Mouse (Mus musculus) liver, embryonic 13.5 days (tissue): ENCODE measurements around the gene Acot7. TPM values are rescaled to one million over a fixed set of nuclear protein-coding genes. Genes with fewer than 3 reads are reported as not detected.

Experiments
- ATAC-seq: fragments of 200-750 bp; cut with Nextera tagmentation; 2 replicates; pipeline ENCODE4 v1.8.0; 2017; ENCODE audit warnings: low read depth, mild to moderate bottlenecking, moderate number of reproducible peaks, moderate library complexity
- DNase-seq: peaks from one replicate; pipeline ENCODE4 v3.0.0; 2022
- H3K27ac ChIP-seq: fragments of 300-500 bp; sonication (generic); 2 replicates; pipeline ENCODE4 v1.5.1; 2015; ENCODE audit warnings: moderate library complexity, mild to moderate bottlenecking, inconsistent platforms
- H3K27me3 ChIP-seq: fragments of 300-500 bp; sonication (generic); 2 replicates; pipeline ENCODE4 v1.6.1; 2015; ENCODE audit warnings: mild to moderate bottlenecking, inconsistent platforms
- H3K36me3 ChIP-seq: fragments of 300-500 bp; sonication (generic); 2 replicates; pipeline ENCODE4 v1.6.1; 2015; ENCODE audit warnings: mild to moderate bottlenecking, inconsistent platforms
- H3K4me1 ChIP-seq: fragments of 300-500 bp; sonication (generic); replicated peaks from 2 replicates; pipeline ENCODE4 v1.6.1; 2015; ENCODE audit warnings: inconsistent platforms
- H3K4me2 ChIP-seq: fragments of 300-500 bp; sonication (generic); 2 replicates; pipeline ENCODE4 v1.6.1; 2015; ENCODE audit warnings: inconsistent platforms, mild to moderate bottlenecking, moderate library complexity
- H3K4me3 ChIP-seq: fragments of 300-500 bp; sonication (generic); replicated peaks from 2 replicates; pipeline ENCODE4 v1.5.1; 2015; ENCODE audit warnings: mild to moderate bottlenecking, inconsistent platforms
- H3K9ac ChIP-seq: fragments of 300-500 bp; sonication (generic); 2 replicates; pipeline ENCODE4 v1.6.1; 2015; ENCODE audit warnings: mild to moderate bottlenecking, inconsistent platforms
- H3K9me3 ChIP-seq: fragments of 300-500 bp; sonication (generic); replicated peaks from 2 replicates; pipeline ENCODE4 v1.6.1; 2016; ENCODE audit warnings: inconsistent platforms
- WGBS: fragments of 180-500 bp; shearing (Covaris S2); methylation state at CpG from one replicate; pipeline ENCODE4 v1.1.7; 2015; ENCODE audit not compliant: insufficient replicate concordance; 5-methylcytosine and 5-hydroxymethylcytosine counted together
- polyA plus RNA-seq: library from polyadenylated mRNA; unstranded; fragments of >200 nt; fragmentation: Nextera tagmentation; extraction: Ambion mirVana; gene quantifications from 2 replicates; pipeline ENCODE4 v1.2.1, GENCODE M21; 2015

The Acot7 gene
- polyA plus RNA-seq, 1 experiment from 2014 or later = 24.8 TPM

DNA sequence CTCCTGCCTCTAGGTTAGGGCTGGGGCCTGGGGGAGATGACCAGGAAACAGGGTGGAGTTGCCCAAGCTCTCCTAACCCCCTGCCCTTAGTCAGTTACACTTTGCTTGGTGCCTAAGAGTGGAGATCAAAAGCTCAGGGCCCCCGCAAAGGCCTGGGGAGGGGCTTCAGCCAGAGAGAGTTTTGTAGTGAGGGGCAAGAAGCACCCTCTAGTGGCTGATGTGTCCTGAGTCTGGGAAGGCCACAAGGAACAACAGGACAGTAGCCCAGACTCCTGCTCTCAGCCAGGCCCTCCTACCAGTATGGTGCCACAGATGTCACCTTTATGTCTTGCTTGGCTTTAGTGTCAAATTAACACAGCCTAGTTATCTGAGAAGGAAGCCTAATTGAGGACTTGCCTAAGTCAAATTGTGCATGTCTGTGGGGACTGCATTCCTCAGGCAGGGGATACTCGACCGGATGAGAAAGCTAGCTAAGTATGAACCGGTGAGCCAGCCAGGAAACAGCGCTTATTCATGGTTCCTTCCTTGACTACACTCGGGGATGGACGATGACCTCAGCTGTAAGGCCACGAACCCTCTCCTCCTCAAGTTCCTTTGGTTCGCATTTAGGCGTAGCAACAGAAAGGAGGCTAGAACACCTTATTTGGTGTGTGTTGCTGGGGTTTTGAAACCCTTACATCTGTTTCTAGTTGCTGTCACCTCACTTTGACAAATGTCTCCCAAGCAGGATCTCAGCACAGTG lies 116.4 kb downstream of the Acot7 start:
- Histone ChIP-seq H3K4me3 (no peak overlapping the region), H3K4me1 (peaks cover 34% of the 10 kb centered on the region), H3K36me3 (no peaks in the 10 kb centered on the region), H3K4me2 (no peak overlapping the region), H3K27me3 (peaks cover 49% of the 10 kb centered on the region), H3K9me3 (no peaks in the 10 kb centered on the region), H3K27ac (no peak overlapping the region), H3K9ac (no peak overlapping the region)
- DNase-seq = no peak
- WGBS = 43% methylated on average over 10 of the region's 10 CpGs
- ATAC-seq = no peak

DNA sequence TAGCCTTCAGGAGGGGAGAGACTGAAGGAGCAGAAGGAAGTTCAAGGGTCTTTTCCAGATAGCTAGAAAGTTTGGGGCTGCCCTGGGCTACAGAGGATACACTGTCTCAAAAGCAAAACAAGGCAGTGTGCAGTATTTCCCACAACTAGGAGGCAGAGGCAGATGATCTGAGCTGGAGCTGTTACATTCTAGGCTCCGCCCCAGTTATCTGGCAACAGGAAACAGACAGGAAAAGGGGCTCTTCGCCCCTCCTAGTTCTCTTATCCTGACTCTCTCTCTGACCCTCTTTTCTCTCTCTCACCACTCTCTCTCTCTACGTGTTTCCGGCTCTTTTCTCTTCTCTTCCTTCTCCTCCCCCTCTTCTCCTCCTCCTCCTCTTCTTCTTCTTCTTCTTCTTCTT lies 118.0 kb downstream of the Acot7 start:
- no peaks in the 10 kb centered on the region for H3K9me3 ChIP-seq
- peak overlapping the region; percentile 25 for H3K4me3 ChIP-seq
- H3K4me1 ChIP-seq = peaks cover 34% of the 10 kb centered on the region
- H3K9ac ChIP-seq = peak overlapping the region; percentile 33
- peak overlapping the region; percentile 79 for H3K4me2 ChIP-seq
- H3K36me3 ChIP-seq = peaks cover 15% of the 10 kb centered on the region
- WGBS = 5% methylated on average over 4 of the region's 4 CpGs
- H3K27me3 ChIP-seq = peaks cover 34% of the 10 kb centered on the region
- peak overlapping the region; percentile 70 for H3K27ac ChIP-seq
- ATAC-seq (0 out of 2 replicates have a peak, but pooled peaks have one; percentile 2), DNase-seq (no peak)

DNA sequence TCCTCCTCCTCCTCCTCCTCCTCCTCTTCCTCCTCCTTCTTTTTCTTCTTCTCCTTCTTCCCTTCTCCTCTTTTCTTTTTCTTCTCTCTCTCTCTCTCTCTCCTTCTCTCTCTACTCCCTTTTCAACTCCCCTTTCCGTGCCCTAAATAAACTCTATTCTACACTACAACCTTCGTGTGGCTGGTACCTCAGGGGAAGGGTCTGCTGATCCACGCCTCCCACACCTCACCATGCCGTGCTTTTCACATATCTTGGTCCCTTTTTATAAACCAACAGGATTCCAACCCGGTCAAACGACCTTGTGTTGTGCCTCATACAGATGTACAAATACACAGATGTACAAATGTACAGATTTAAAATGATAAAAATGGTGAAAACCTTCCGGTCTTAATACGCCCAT lies 118.4 kb downstream of the Acot7 start:
- ATAC-seq (no peak), DNase-seq (no peak)
- Histone ChIP-seq H3K27ac (peak overlapping the region; percentile 89), H3K4me3 (peak overlapping the region; percentile 85), H3K4me1 (peaks cover 34% of the 10 kb centered on the region), H3K4me2 (peak overlapping the region; percentile 79), H3K27me3 (peaks cover 29% of the 10 kb centered on the region), H3K9me3 (no peaks in the 10 kb centered on the region), H3K36me3 (peaks cover 20% of the 10 kb centered on the region), H3K9ac (peak overlapping the region; percentile 76)
- 2% methylated on average over 8 of the region's 8 CpGs for WGBS

DNA sequence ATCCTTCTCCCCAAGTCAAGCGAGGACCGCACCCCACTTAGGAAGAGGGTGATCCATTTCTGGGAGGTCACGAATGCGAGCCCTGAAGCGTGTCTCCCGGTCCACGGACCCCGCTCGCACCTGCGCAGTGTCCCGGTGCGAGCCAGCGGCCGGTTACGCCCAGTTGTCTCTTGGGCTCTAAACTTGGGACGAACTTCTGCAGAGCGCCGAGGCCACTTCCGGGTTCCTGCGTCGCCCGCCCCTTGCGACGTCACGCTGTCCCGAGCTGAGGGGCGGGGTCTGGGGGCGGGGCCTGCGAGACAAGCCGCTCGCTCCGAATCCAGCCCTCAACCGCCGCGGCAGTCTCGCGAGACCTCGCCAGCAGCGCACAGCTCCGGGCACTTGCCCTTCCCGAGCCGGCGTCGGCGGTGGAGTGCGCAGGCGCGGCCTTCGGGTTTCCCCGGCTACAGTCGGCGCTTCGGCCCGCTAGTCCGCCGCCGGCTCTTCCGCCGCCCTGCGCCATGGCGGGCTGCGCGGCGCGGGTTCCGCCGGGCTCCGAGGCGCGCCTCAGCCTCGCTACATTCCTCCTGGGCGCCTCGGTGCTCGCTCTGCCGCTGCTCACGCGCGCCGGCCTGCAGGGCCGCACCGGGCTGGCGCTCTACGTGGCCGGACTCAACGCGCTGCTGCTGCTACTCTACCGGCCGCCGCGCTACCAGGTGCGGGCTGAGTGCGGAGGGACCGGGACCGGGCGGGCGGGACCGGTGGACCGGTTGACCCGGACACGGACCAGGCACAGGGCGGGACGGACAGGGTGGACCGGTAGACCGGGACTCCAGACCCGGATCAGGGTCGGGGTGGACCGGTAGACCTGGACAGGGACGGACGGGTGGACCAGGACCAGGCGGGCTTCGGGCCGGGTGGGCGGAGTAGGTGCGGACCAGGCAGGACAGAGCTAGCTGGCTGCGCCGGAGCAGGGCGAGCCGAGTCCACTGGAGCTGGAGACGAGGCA lies 119.2 kb downstream of the Acot7 start, which contains the start of gene Icmt:
Gene Icmt, plus strand, starts transcription at position 354 of the 988 bp plus-strand sequence.
- peak within 1 kb of the TSS; percentile 85 for H3K4me3 ChIP-seq
- H3K27me3 ChIP-seq = peaks cover 21% of the 10 kb centered on the region
- under 1% methylated on average over 119 of the region's 119 CpGs for WGBS
- H3K4me2 ChIP-seq = peak within 1 kb of the TSS; percentile 98
- H3K9ac ChIP-seq = peak within 1 kb of the TSS; percentile 89
- DNase-seq (peak; percentile 100), ATAC-seq (peak; percentile 93)
- no peaks in the 10 kb centered on the region for H3K9me3 ChIP-seq
- peaks cover 28% of the 10 kb centered on the region for H3K36me3 ChIP-seq
- peak within 1 kb of the TSS; percentile 89 for H3K27ac ChIP-seq
- peaks cover 34% of the 10 kb centered on the region for H3K4me1 ChIP-seq

DNA sequence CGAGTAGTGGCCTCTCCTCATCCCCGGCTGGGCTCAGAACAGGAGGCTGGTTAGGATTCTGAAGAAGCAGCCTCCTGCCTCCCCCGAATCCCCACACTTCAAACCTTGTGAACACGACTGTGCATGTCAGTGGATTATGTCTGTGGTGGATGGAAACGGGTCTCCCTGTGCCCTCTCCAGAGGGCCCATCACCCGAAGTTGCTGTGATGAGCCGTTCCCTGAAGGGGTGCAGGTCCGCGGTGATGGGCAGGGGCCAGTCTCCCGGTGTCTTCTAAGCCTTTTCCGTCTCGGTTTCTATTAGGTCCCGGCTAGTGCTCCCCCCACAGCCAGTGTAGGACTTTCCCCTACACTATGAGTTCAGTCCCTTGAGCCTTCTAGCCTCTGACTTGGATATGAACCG lies 120.9 kb downstream of the Acot7 start:
- H3K27ac ChIP-seq = no peak overlapping the region
- 76% methylated on average over 14 of the region's 14 CpGs for WGBS
- DNase-seq (no peak), ATAC-seq (no peak)
- H3K4me1 ChIP-seq = peaks cover 34% of the 10 kb centered on the region
- H3K27me3 ChIP-seq = peaks cover 5% of the 10 kb centered on the region; the same call in 1 of the 2 replicates
- peak overlapping the region; percentile 85 for H3K4me3 ChIP-seq
- peak overlapping the region; percentile 98 for H3K4me2 ChIP-seq
- H3K9me3 ChIP-seq = no peaks in the 10 kb centered on the region
- peak overlapping the region; percentile 89 for H3K9ac ChIP-seq
- peaks cover 42% of the 10 kb centered on the region for H3K36me3 ChIP-seq

DNA sequence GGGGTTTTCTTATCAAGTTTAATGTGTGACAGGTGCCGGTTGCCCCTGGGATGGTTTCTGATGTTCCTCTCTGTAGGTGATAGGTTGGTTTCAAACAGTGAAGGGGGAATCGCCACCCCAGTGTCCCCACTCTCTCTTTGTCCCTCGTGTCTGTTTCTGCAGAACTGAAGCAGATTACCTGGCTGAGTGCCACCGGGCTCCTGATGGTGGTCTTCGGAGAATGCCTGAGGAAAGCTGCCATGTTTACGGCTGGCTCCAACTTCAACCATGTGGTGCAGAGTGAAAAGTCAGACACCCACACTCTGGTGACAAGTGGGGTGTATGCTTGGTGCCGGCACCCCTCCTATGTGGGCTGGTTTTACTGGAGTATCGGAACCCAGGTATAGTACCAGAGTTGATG lies 122.4 kb downstream of the Acot7 start:
- Histone ChIP-seq H3K4me3 (no peak overlapping the region), H3K27ac (no peak overlapping the region), H3K4me2 (no peak overlapping the region), H3K4me1 (peaks cover 26% of the 10 kb centered on the region), H3K36me3 (peaks cover 57% of the 10 kb centered on the region), H3K27me3 (no peaks in the 10 kb centered on the region), H3K9me3 (no peaks in the 10 kb centered on the region), H3K9ac (no peak overlapping the region)
- DNase-seq = no peak
- no peak for ATAC-seq
- 87% methylated on average over 8 of the region's 8 CpGs for WGBS

DNA sequence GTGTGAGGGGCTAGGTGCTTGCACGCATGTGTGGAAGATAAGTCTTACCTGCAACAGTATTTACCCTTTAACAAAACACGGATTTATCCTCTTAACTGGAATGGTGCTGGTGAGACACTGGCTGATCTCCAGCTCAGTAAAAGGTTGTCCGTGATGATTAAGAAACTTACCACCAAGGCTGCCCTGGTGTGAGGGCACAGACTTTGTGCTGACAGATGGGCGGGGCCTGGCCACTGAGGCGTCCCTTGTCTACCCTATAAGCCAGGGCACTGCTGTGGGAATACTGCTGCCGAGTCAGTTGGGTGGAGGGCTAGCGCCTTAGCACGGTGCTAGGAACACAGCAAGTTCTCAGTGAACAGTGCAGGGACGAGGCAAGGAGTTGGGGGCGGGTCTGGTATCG lies 124.1 kb downstream of the Acot7 start:
- H3K4me3 ChIP-seq = no peak overlapping the region
- DNase-seq (no peak), ATAC-seq (no peak)
- H3K9ac ChIP-seq = no peak overlapping the region
- H3K36me3 ChIP-seq = peaks cover 60% of the 10 kb centered on the region
- H3K4me1 ChIP-seq = peaks cover 15% of the 10 kb centered on the region
- H3K27me3 ChIP-seq = no peaks in the 10 kb centered on the region
- no peak overlapping the region for H3K27ac ChIP-seq
- 80% methylated on average over 11 of the region's 11 CpGs for WGBS
- no peaks in the 10 kb centered on the region for H3K9me3 ChIP-seq
- H3K4me2 ChIP-seq = no peak overlapping the region

DNA sequence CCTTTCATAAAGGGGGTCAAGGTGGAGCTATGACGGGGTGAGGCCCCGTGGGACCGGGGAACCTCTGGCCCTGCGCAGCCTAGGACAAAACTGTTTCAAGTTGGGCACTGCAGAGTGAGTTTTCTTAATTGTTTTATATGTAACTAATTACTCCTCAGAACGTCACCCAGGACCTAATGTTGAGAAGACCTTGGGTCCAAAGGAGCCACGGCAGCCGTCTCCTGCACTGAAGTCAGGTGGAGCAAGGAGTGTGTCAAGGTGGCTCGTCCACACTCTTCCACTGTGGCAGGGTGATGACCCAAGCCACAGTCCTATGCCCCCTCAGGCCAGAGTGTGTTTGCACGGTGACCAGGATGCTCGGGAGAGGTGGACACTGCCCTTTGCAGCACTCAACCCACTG lies 125.2 kb downstream of the Acot7 start:
- no peak overlapping the region for H3K4me3 ChIP-seq
- DNase-seq (no peak), ATAC-seq (no peak; the same call in 1 of the 2 replicates)
- 81% methylated on average over 10 of the region's 10 CpGs for WGBS
- no peaks in the 10 kb centered on the region for H3K9me3 ChIP-seq
- H3K27ac ChIP-seq = no peak overlapping the region
- H3K4me1 ChIP-seq = peaks cover 10% of the 10 kb centered on the region
- no peaks in the 10 kb centered on the region for H3K27me3 ChIP-seq
- no peak overlapping the region for H3K9ac ChIP-seq
- H3K36me3 ChIP-seq = peaks cover 60% of the 10 kb centered on the region
- no peak overlapping the region for H3K4me2 ChIP-seq

DNA sequence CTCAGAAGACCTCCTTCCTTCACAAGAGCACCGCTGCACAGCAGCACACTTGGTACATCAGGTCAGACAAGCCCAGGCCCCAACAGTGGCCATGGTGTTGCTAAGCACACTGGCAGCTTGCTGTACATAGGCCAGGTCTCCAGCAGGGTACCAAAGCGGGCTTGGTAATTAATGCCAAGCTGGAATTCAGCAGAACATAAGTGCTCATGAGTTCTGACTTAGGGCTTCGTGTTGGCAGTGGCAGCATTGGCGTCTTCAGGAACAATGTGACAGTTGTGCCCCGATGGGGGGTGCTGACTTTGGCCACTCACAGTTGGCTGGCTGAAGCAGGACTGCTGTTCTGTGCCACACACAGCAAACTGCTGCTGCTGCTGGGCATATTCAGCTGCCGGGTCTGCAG lies 126.8 kb downstream of the Acot7 start:
- no peak for DNase-seq
- ATAC-seq = no peak
- H3K27ac ChIP-seq = no peak overlapping the region
- no peak overlapping the region for H3K4me2 ChIP-seq
- H3K4me3 ChIP-seq = no peak overlapping the region
- no peaks in the 10 kb centered on the region for H3K4me1 ChIP-seq
- H3K9ac ChIP-seq = no peak overlapping the region
- 82% methylated on average over 6 of the region's 6 CpGs for WGBS
- H3K9me3 ChIP-seq = no peaks in the 10 kb centered on the region
- H3K36me3 ChIP-seq = peaks cover 57% of the 10 kb centered on the region
- H3K27me3 ChIP-seq = no peaks in the 10 kb centered on the region; the same call in 1 of the 2 replicates

DNA sequence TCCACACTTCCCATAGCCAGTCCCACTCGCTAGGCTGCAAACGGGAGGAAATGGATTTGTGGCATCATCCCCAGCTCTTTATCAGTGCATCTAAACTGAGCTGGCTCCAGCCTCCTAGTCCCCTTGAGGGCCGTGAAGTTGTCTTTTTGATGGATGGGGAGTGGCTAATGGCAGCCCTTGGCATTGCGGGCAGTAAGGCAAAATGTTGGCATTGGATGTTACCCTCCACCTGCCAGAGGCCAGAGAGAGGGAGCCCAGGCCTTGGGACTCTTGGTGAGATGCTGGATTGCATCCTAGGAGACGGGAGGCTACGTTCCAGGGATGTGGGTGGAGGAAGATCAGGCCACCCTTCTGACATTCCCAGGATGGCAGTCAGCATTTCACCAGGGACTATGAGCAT lies 128.1 kb downstream of the Acot7 start:
- no peak overlapping the region for H3K9ac ChIP-seq
- ATAC-seq = no peak
- no peak overlapping the region for H3K4me2 ChIP-seq
- peaks cover 44% of the 10 kb centered on the region for H3K36me3 ChIP-seq
- 61% methylated on average over 6 of the region's 6 CpGs for WGBS
- H3K9me3 ChIP-seq = no peaks in the 10 kb centered on the region
- DNase-seq = no peak
- H3K27ac ChIP-seq = no peak overlapping the region
- H3K27me3 ChIP-seq = peaks cover 12% of the 10 kb centered on the region
- no peaks in the 10 kb centered on the region for H3K4me1 ChIP-seq
- H3K4me3 ChIP-seq = no peak overlapping the region

DNA sequence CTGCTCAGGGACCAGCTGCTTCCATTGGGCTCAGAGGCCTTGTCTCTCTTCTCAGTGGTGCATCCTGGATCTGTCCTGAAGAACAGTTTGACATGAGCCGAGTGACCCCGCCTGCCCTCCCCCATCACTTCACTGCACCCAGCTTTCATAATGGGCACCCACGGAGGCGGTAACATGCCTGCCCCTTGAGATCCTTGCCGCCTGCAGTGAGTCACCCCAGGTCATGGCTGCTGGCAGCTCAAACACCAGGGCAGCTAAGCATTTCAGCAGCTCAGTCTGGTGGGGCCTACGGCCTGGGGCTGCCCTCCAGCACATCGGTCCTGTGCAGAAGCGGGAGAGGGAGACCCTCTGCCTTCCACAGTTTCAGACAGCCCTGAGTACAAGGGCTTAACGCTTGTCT lies 129.6 kb downstream of the Acot7 start:
- no peaks in the 10 kb centered on the region for H3K9me3 ChIP-seq
- H3K36me3 ChIP-seq = peaks cover 31% of the 10 kb centered on the region
- no peak overlapping the region for H3K4me2 ChIP-seq
- no peak for DNase-seq
- WGBS = 79% methylated on average over 9 of the region's 9 CpGs
- H3K4me3 ChIP-seq = no peak overlapping the region
- peaks cover 28% of the 10 kb centered on the region for H3K27me3 ChIP-seq
- no peak overlapping the region for H3K9ac ChIP-seq
- H3K4me1 ChIP-seq = peaks cover 7% of the 10 kb centered on the region
- no peak for ATAC-seq
- no peak overlapping the region for H3K27ac ChIP-seq
